Mouse (Mus musculus): ENCODE data around the gene Nfkb2. TPM values are rescaled to one million over a fixed set of nuclear protein-coding genes. Genes with fewer than 3 reads are reported as not detected.

Nfkb2 gene
- polyA plus RNA-seq, 1 experiment from 2014 or later, result 5.4 TPM

DNA sequence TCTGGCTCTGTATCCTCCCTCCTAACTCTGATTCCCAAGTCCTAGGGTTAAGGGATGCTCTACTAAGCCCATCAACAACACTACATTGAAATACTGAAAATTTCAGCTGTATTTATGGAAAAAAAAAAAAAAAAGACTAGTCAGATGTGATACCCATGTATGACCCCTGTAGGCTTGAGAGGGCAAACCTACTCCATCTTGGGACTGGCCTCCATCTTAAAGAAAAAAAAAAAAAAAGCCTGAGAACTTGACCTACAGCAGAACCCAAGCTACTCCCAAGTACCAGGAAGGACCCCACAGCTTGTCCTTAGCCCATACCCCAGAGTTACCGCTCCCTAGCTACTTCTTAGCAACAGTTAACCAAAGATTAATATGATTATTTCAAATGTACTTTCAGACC, 43.0 kb downstream of the Nfkb2 start:
- Histone ChIP-seq H3K27me3 (ENCODE audit: control insufficient read depth, insufficient read depth, low read length) (peaks cover 3% of the 10 kb centered on the region; the same call in 1 of the 2 replicates), H3K9me3 (replicated peaks; ENCODE audit: control insufficient read depth, low read length) (no peaks in the 10 kb centered on the region), H3K4me1 (ENCODE audit: control insufficient read depth, insufficient read depth, low read length) (no peaks in the 10 kb centered on the region; the same call in 1 of the 2 replicates), H3K4me2 (ENCODE audit: low read depth, low read length) (no peak overlapping the region), H3K36me3 (replicated peaks; ENCODE audit: control insufficient read depth, insufficient read depth, low read depth, low read length) (no peaks in the 10 kb centered on the region), H3K27ac (replicated peaks; ENCODE audit: low read depth, low read length) (no peak overlapping the region), H3K9ac (replicated peaks; ENCODE audit: low read length) (no peak overlapping the region), H3K4me3 (ENCODE audit: low read depth, low read length) (no peak overlapping the region)
- ATAC-seq (replicated peaks; ENCODE audit: insufficient number of reproducible peaks, low FRiP score, low TSS enrichment, low read depth), result no peak
- 90% methylated on average over 1 of the region's 1 CpGs for WGBS
- no peak for DNase-seq (ENCODE audit: low spot score)

DNA sequence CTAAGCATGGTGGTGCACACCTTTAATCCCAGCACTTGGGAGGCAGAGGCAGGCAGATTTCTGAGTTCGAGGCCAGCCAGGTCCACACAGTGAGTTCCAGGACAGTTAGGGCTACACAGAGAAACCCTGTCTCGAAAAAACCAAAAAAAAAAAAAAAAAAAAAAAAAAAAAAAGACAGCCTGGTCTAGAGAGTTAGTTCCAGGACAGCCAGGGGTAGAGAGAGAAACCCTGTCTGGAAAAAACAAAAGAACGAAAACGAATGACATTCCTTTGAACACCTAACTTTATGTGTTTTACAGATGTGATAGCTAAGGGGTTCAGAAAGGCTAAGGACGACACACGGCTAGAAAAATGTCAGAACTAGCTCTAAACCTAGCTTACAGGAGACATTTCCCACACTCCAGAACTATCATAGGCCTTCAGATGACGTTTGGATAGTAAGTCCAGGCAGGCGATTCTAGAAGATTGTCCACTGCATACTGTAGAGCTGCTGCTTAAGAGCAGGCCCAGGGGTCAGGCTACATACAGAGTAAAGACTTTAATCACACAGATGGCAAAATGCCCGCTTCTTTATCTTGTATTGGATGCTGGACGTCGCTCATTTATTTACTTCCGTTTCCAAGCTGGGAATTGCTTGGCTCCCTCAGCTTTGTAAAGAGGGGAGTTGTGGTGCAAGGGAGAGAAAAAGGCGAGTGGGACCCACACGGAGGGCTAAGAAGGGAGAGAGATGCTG, 44.0 kb downstream of the Nfkb2 start:
- Histone ChIP-seq H3K27ac (replicated peaks; ENCODE audit: low read depth, low read length) (no peak overlapping the region), H3K4me2 (ENCODE audit: low read depth, low read length) (peak overlapping the region; percentile 97), H3K9ac (replicated peaks; ENCODE audit: low read length) (peak overlapping the region; percentile 85), H3K9me3 (replicated peaks; ENCODE audit: control insufficient read depth, low read length) (no peaks in the 10 kb centered on the region), H3K36me3 (replicated peaks; ENCODE audit: control insufficient read depth, insufficient read depth, low read depth, low read length) (no peaks in the 10 kb centered on the region), H3K4me3 (ENCODE audit: low read depth, low read length) (peak overlapping the region; percentile 66), H3K27me3 (ENCODE audit: control insufficient read depth, insufficient read depth, low read length) (peaks cover 3% of the 10 kb centered on the region; the same call in 1 of the 2 replicates), H3K4me1 (ENCODE audit: control insufficient read depth, insufficient read depth, low read length) (no peaks in the 10 kb centered on the region; the same call in 1 of the 2 replicates)
- WGBS, result 30% methylated on average over 14 of the region's 14 CpGs
- DNase-seq (ENCODE audit: low spot score) (peak; percentile 32), ATAC-seq (replicated peaks; ENCODE audit: insufficient number of reproducible peaks, low FRiP score, low TSS enrichment, low read depth) (no peak)

DNA sequence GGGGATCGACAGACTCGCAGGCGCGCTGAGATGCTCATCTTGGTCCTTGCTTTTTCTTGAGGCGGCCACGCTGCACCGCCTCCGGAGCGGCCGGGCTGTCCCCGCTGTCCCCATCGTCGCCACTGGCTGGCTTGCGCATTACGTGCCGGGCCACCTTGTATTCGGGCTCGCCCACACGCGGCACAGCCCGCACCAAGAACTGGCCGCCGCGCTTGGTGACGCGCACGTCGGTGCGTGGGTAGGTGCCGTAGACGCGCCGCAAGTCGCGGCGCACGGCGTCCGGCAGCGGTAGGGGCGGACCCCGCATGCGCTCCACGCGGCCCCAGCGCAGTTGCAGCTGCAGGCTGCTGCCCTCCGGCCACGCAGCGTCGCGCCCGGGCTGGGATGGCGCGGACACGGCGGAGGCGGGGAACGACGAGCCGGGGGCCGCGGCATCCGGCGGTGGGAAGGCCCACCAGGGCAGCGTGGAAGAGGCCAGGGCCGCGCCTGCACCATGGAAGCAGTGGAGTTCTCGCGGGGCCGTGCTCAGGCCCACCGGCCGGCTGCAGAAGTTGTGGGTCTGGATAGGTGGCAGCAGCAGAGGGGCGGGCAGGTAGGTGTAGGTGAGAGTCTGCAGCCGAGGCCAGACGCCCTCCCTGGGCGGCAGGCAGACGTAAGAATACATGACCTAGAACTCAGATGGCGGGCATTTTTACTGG, 44.8 kb downstream of the Nfkb2 start:
- DNase-seq (ENCODE audit: low spot score) (peak; percentile 79), ATAC-seq (replicated peaks; ENCODE audit: insufficient number of reproducible peaks, low FRiP score, low TSS enrichment, low read depth) (peak; percentile 82)
- H3K4me3 ChIP-seq (ENCODE audit: low read depth, low read length), result peak overlapping the region; percentile 66
- H3K9ac ChIP-seq (replicated peaks; ENCODE audit: low read length), result peak overlapping the region; percentile 85
- WGBS, result under 1% methylated on average over 78 of the region's 78 CpGs
- H3K9me3 ChIP-seq (replicated peaks; ENCODE audit: control insufficient read depth, low read length), result no peaks in the 10 kb centered on the region
- H3K27me3 ChIP-seq (ENCODE audit: control insufficient read depth, insufficient read depth, low read length), result peaks cover 3% of the 10 kb centered on the region; the same call in 1 of the 2 replicates
- peak overlapping the region; percentile 20 for H3K27ac ChIP-seq (replicated peaks; ENCODE audit: low read depth, low read length)
- H3K4me1 ChIP-seq (ENCODE audit: control insufficient read depth, insufficient read depth, low read length), result no peaks in the 10 kb centered on the region; the same call in 1 of the 2 replicates
- H3K4me2 ChIP-seq (ENCODE audit: low read depth, low read length), result peak overlapping the region; percentile 97
- H3K36me3 ChIP-seq (replicated peaks; ENCODE audit: control insufficient read depth, insufficient read depth, low read depth, low read length), result no peaks in the 10 kb centered on the region

DNA sequence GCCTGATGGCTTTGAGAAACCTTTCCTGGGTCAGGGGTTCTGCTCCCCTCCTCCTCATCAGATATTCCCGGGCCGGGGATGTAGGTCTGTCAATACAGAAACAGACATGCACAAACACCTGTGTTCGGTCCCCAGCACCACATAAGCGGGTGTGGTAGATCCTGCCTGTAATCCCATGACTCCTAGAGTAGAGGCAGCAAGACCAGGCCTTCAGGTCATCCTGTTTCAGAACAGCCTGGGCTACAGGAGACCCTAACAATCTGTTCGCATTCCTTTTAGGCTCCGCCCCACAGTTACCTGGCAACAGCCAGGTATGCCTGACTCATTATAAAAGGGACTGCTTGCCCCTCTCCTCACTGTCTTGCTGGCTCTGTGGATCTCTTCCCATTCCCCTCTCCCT, 45.4 kb downstream of the Nfkb2 start:
- Histone ChIP-seq H3K9me3 (replicated peaks; ENCODE audit: control insufficient read depth, low read length) (no peaks in the 10 kb centered on the region), H3K4me1 (ENCODE audit: control insufficient read depth, insufficient read depth, low read length) (no peaks in the 10 kb centered on the region; the same call in 1 of the 2 replicates), H3K27ac (replicated peaks; ENCODE audit: low read depth, low read length) (no peak overlapping the region), H3K36me3 (replicated peaks; ENCODE audit: control insufficient read depth, insufficient read depth, low read depth, low read length) (no peaks in the 10 kb centered on the region), H3K27me3 (ENCODE audit: control insufficient read depth, insufficient read depth, low read length) (peaks cover 3% of the 10 kb centered on the region; the same call in 1 of the 2 replicates), H3K9ac (replicated peaks; ENCODE audit: low read length) (peak overlapping the region; percentile 85), H3K4me3 (ENCODE audit: low read depth, low read length) (peak overlapping the region; percentile 66), H3K4me2 (ENCODE audit: low read depth, low read length) (peak overlapping the region; percentile 97)
- WGBS, result 28% methylated on average over 6 of the region's 6 CpGs
- ATAC-seq (replicated peaks; ENCODE audit: insufficient number of reproducible peaks, low FRiP score, low TSS enrichment, low read depth), result no peak; the same call in 1 of the 2 replicates
- DNase-seq (ENCODE audit: low spot score), result no peak

DNA sequence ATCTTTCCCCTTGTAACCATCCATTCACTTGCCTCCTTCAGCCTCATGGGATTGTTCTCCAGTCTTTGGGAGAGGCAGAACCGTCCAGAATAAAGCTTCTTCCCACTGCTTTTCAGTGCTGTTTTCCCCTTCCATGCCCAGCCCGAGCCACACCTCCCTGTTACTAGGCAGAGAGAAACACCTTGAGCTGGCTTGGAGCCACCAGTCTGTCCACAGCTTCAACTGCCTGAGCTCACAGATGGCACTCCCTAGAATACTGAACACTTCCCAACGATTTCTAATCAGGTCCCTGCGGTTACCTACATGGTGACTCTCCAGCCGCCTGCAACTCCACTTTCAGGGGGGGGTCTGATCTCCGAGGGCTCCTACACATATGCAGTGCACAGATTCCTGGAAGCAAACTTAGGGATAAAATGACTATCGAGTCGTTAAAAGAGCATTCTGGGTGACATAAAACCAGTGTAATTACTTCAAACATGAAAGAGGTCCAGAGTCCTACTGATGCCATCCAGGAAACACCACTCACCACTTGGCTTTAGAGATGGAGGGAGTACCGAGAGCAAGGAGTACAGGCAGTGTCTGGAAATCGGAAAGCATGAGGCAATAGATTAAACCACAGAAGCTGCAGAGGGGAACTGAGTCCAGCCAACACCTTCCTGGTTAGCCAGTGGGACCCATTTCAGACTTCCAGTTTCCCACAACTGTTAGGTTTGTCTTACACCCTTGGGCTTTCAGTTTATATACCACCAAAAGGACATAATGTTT, 46.2 kb downstream of the Nfkb2 start, which contains the start of gene 2310034G01Rik:
Gene 2310034G01Rik, minus strand, starts transcription at position 135 of the 765 bp plus-strand sequence.
- WGBS, result 67% methylated on average over 10 of the region's 10 CpGs

DNA sequence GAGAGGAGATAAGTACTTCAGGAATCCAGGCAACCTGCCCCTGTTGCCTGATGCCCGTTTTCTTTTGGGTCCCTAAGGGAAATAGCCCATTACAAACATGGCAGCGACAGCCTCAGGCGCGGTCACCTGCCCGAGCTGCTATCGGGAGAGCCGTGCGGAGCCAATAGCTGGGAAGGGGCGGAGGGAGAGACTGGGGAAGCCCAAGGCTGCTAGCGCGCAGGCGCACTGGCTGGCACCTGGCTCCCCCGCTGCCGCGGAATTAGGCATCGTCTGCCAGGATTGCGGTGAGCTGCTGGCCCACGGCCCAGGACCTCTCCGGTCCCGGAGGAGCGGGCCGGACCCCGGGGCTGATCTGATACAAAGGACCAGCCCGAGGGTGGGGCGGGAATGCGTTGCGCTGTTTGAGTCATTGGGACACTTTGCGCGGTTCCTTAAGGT, 52.6 kb downstream of the Nfkb2 start:
- Histone ChIP-seq H3K27ac (replicated peaks; ENCODE audit: low read depth, low read length) (no peak overlapping the region), H3K9me3 (replicated peaks; ENCODE audit: control insufficient read depth, low read length) (no peaks in the 10 kb centered on the region)

More for the DNA sequence above, 46.2 kb downstream of the Nfkb2 start, which contains the start of gene 2310034G01Rik:
- Histone ChIP-seq H3K36me3 (replicated peaks; ENCODE audit: control insufficient read depth, insufficient read depth, low read depth, low read length) (no peaks in the 10 kb centered on the region), H3K27me3 (ENCODE audit: control insufficient read depth, insufficient read depth, low read length) (peaks cover 3% of the 10 kb centered on the region; the same call in 1 of the 2 replicates), H3K9ac (replicated peaks; ENCODE audit: low read length) (peak within 1 kb of the TSS; percentile 85), H3K4me2 (ENCODE audit: low read depth, low read length) (peak within 1 kb of the TSS; percentile 97), H3K4me1 (ENCODE audit: control insufficient read depth, insufficient read depth, low read length) (no peaks in the 10 kb centered on the region; the same call in 1 of the 2 replicates), H3K4me3 (ENCODE audit: low read depth, low read length) (peak within 1 kb of the TSS; percentile 66), H3K9me3 (replicated peaks; ENCODE audit: control insufficient read depth, low read length) (no peaks in the 10 kb centered on the region), H3K27ac (replicated peaks; ENCODE audit: low read depth, low read length) (peak within 1 kb of the TSS; percentile 20; the same call in 1 of the 2 replicates)
- ATAC-seq (replicated peaks; ENCODE audit: insufficient number of reproducible peaks, low FRiP score, low TSS enrichment, low read depth) (no peak), DNase-seq (ENCODE audit: low spot score) (no peak)

DNA sequence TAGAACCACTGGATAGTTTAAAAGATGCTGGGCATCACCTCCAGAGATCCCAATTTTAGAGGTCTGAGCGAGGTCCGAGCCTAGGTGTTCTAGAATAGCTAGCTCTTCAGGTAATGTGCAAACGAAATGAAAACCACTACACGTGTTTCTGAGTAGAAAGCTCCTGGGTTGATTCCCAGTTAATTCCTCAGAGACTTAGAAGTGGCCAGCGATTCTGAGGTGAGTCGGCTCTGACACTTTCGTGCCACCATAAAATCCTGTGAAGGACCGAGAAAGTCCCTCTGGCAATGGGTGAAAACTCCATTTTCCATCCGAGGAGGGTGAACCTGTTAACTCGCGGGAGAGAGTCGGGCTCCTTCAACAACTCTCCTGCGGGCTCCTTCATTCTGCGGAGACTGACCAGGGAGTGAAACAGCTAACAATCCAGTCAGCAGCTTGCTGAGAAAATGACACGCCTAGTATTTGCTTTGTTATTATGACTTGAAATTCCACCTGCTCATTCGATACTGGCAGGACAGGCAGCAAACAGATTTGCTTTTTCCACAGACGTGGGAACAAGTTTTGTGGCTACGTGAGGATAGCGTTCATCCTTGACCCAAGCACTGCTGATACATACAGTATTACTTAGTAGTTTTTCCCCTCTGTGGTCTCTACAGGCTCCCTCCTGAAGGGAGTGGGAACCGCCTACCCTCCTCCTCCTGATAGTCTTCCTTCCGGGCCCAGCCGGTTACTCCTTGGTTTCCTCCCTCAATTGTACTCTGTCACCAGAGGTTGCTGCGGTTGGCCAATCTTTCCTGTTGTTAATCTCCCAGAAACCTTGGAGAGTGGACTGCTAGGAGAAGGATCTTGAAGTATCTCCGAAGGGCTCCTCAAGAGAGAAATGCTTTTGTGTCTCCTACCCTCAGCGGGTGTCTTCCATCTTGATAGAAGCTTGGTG, 53.5 kb downstream of the Nfkb2 start:
- Histone ChIP-seq H3K9ac (replicated peaks; ENCODE audit: low read length) (no peak overlapping the region), H3K4me2 (ENCODE audit: low read depth, low read length) (peak overlapping the region; percentile 87), H3K9me3 (replicated peaks; ENCODE audit: control insufficient read depth, low read length) (no peaks in the 10 kb centered on the region), H3K36me3 (replicated peaks; ENCODE audit: control insufficient read depth, insufficient read depth, low read depth, low read length) (no peaks in the 10 kb centered on the region), H3K27me3 (ENCODE audit: control insufficient read depth, insufficient read depth, low read length) (peaks cover 10% of the 10 kb centered on the region), H3K4me3 (ENCODE audit: low read depth, low read length) (peak overlapping the region; percentile 44), H3K4me1 (ENCODE audit: control insufficient read depth, insufficient read depth, low read length) (no peaks in the 10 kb centered on the region; the same call in 1 of the 2 replicates), H3K27ac (replicated peaks; ENCODE audit: low read depth, low read length) (no peak overlapping the region)
- DNase-seq (ENCODE audit: low spot score) (no peak), ATAC-seq (replicated peaks; ENCODE audit: insufficient number of reproducible peaks, low FRiP score, low TSS enrichment, low read depth) (no peak)
- 18% methylated on average over 25 of the region's 25 CpGs for WGBS

More for the DNA sequence above, 52.6 kb downstream of the Nfkb2 start:
- Histone ChIP-seq H3K4me3 (ENCODE audit: low read depth, low read length) (peak overlapping the region; percentile 44), H3K27me3 (ENCODE audit: control insufficient read depth, insufficient read depth, low read length) (peaks cover 10% of the 10 kb centered on the region), H3K4me2 (ENCODE audit: low read depth, low read length) (peak overlapping the region; percentile 87), H3K9ac (replicated peaks; ENCODE audit: low read length) (peak overlapping the region; percentile 62), H3K36me3 (replicated peaks; ENCODE audit: control insufficient read depth, insufficient read depth, low read depth, low read length) (no peaks in the 10 kb centered on the region), H3K4me1 (ENCODE audit: control insufficient read depth, insufficient read depth, low read length) (no peaks in the 10 kb centered on the region; the same call in 1 of the 2 replicates)
- DNase-seq (ENCODE audit: low spot score) (peak; percentile 90), ATAC-seq (replicated peaks; ENCODE audit: insufficient number of reproducible peaks, low FRiP score, low TSS enrichment, low read depth) (peak; percentile 75)
- under 1% methylated on average over 29 of the region's 29 CpGs for WGBS
